Mouse (Mus musculus) brain, adult 2 months (tissue): Measurements from ENCODE around the gene Rdh16f2.
"Not testable (repeated sequence)": the region's sequence is repeated elsewhere in the genome, so short reads cannot be mapped to it uniquely, and the experiment has no call there.

ENCODE experiments used
- DNase-seq: peaks from one replicate; pipeline ENCODE4 v3.0.0; 2011; ENCODE audit warnings: low read depth, low spot score

Gene Rdh16f2

GRCm38 (mm10) chr10:127866232-127866631, at the start of gene Rdh16f2:
Gene Rdh16f2 (plus strand): TSS chr10:127866474.
- DNase-seq: no peak

DNA sequence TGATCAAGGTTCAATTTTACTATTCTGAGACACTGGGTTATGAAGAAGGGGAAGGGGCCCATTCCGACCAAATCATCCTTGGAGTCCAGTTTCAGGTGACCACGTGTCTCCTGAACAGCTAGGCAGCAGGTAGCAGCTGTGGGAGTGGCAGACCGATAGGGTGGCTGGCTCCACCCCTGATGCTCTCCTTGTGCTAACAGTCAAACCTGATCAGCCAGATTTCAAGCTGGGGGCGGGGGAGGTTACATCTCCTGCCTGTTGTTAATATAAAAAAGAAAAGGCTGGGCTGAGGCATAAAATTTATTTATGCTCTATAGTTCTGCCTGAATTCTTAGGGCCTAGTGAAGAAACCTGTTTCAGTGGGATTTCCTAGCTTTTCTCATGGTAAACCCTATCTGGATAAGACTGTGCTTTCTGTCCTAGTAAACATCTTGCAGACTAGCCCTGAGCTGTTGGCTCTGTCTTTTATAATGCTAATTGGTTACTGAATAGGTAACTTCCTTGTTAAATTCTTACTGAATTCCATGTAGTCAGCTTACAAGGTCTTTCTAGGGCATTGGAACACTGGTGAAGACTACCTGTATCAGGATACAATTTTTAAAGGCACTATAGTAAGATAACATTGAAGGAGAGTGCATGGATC, 48.9 kb upstream of the Rdh16f2 start:
- DNase-seq: not testable (repeated sequence)

- DNase-seq: not testable (repeated sequence)
Measured at GRCm38 (mm10) chr10:127821806-127822205, 44.5 kb upstream of the Rdh16f2 start.

DNA sequence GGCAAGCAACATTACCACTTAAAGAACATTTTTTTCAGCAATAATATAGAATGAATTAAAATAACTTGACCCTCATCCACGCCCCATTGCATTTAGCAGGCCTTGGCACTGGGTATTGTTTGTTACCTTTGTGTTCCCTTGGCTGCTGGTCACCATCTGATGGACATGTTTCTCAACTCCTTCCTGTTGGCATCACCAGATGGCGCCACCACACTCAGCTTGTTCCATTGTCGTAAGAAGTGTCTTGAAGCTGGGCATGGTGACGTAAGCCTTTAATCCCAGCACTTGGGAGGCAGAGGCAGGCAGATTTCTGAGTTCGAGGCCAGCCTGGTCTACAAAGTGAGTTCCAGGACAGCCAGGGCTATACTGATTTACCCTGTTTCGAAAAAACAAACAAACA, 40.9 kb upstream of the Rdh16f2 start:
- DNase-seq: peak; percentile 56

DNA sequence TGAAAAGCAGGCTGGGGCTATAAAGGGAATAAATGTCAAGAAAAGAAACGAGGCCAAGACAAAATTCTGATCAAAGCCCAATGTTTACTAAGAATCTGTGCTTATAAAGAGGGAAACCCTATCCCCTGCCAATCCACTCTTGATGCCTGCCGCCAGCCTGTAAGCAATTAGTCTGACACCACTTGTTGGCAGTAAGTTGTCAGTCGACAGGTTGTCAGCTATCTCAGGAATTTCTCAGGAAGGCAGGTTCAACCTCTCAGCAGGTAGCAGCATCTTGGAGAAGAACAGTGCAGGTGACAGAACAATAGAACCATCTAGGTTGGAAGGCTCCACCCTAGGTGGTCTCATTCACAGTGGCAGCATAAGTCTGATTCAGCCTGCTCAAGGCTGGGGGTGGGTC, 37.2 kb upstream of the Rdh16f2 start:
- peak; percentile 8 for DNase-seq

DNA sequence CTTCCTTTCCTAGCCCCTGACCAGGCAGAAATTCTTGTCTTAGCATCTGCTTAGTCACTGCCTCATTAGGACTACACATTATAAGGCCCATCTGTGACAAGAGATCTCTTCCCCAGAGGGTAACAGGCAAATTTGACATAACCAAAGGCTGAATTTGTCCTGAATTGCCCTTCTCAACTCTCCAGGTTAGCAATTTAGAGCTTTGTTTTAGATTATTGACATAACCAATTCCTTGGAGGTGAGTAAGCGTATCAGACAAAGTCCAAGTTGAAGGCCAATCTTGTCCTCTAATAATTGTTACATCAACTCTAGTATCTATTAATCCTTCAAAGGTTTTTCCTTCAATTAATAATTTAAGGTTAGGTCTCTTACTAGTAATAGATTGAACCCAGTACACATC, 32.1 kb upstream of the Rdh16f2 start:
- DNase-seq: not testable (repeated sequence)

GRCm38 (mm10) chr10:127835292-127835691, 31.0 kb upstream of the Rdh16f2 start:
- DNase-seq: no peak

GRCm38 (mm10) chr10:127837793-127838192, 28.5 kb upstream of the Rdh16f2 start:
- DNase-seq: not testable (repeated sequence)

GRCm38 (mm10) chr10:127838539-127838938, 27.7 kb upstream of the Rdh16f2 start:
- peak; percentile 53 for DNase-seq

GRCm38 (mm10) chr10:127840776-127841175, 25.5 kb upstream of the Rdh16f2 start:
- no peak for DNase-seq

DNA sequence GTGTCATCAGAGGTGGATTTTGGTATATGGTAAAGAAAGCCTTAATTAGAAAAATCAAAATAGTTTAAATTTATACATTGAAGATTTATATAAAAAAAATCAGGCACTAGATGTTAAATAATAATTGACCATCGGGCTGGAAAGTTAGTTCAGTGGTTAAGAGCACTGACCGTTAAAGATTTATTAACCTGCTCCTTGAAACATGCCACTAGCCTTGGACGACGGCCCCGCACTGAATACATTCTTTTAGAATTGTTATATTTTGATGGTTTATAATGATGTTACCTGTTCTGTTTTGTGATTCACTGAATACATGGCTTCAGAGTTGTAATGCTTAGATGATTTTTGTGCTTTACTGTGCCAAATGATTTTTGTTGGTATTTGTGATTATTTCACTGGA, 20.3 kb upstream of the Rdh16f2 start:
- DNase-seq: not testable (repeated sequence)

- DNase-seq: no peak
Measured at GRCm38 (mm10) chr10:127848089-127848488, 18.2 kb upstream of the Rdh16f2 start.

GRCm38 (mm10) chr10:127849628-127850027, 16.6 kb upstream of the Rdh16f2 start, which contains the start of gene Rdh19:
Gene Rdh19 (plus strand): TSS chr10:127849928.
- no peak for DNase-seq

DNA sequence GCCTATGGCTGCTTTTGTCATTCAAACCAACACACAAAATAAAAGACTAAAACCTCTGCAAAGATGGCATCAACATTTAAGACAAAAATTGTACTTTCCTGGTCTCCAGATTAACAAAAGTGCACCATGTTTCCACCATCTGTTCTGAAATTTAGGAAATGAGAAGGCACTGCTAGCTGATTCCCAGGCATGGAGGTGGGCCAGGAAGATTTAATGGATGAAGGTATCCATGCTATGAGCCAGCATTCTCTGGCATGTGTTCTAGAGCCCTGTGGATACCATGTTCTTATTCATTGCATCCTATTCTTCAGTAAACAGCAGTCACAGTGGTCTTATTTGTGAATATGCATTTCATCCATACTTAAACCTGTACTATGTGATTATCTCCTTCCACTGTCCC, 9.9 kb upstream of the Rdh16f2 start:
- DNase-seq: peak; percentile 11

DNA sequence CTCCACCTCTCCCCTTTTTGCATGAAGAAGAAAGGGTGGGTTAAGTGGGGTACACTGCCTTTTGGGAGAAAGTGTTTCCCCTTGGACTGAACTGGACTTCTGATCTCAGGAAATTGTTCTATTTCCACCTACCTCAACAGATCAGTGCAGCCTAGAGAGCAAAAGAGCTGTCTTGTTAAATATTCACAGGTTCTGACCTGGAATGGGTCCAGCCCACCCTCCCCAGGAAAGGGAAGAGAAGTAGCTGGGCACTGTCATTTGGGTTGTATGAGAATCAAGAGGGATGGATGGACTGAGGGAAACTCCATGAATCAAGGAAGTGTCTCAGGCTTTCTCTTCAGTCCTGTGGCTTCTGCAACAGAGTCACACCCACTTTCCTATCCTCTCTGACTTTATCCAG, 1.3 kb upstream of the Rdh16f2 start:
- no peak for DNase-seq

DNA sequence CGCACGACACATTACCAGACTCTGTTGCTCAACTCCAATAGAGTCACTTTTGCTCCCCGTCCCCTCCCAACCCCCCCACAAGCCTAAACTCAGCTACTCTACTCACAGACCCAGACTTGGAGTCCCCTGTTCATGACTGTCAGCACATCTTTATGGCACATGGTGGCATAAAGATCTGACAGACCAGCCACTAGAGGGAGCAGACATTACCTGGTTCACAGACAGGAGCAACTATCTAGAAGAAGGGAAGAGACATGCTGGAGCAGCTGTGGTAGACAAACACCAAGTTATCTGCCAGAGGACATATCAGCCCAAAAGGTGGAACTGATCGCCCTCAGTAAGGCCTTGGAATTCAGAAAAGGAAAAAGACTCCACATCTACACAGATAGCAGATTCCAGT, 6.2 kb downstream of the Rdh16f2 start:
- DNase-seq: peak; percentile 45

GRCm38 (mm10) chr10:127877681-127878080, 11.4 kb downstream of the Rdh16f2 start:
- DNase-seq: no peak

DNA sequence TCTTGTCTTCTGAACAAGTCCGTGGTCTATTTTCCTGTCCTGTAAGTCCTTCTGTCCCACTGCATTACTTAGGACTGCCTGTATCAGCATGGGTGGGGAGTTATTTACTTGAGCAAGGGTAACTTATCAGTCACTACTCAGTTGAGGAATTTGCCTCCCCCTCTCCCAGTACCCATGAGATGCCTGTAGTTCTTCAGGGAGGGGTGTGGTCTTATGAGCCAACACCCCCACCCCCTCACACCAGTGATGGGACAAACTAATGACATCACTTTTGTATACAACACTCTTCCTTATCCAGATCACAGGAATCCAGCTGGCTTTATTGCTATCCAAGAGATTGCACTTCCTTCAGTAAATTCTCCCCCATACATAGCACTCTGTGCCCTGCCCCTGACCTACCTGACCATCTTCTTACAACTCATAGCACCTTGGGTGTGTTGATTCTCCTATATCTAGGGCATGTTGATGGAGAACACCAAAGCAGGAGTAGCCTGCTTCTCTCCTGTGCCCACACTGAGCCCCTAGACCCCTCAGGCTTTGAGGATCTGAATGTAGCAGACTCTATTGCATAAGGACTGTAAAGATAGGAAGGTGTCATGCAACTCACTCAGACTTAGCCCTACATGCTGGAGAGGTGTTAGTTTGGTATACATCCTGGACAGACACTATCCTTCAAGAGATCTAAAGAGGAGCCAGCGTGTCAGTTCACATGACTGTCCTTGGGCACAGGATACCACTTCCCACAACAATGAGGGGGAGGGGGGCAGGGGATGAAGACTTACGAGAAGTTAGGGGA, 12.2 kb downstream of the Rdh16f2 start:
- no peak for DNase-seq

GRCm38 (mm10) chr10:127879155-127879688, 12.9 kb downstream of the Rdh16f2 start:
- peak; percentile 22 for DNase-seq

- DNase-seq: no peak
Measured at GRCm38 (mm10) chr10:127881041-127881440, 14.8 kb downstream of the Rdh16f2 start.

GRCm38 (mm10) chr10:127886551-127886950, 20.3 kb downstream of the Rdh16f2 start:
- DNase-seq: no peak

DNA sequence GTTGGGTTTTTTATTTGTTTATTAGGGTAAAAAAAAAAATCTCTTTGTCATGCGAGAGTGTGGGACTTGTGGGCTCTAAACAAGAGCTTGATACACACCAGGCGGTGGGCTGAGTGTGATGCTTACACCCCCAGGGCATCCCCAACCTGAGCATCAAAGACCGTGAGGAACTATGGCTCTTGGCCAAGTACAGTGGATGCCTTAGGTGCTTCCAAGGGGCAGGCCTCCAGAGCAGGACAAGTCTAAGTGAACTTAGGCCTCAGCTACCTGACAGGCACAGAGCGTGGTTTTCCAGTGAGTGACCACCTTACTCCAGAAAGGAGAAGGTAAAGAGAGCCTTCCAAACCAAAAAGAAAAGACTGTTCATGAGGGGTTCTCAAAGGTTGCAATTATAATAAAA, 20.7 kb downstream of the Rdh16f2 start:
- no peak for DNase-seq

GRCm38 (mm10) chr10:127888605-127889004, 22.3 kb downstream of the Rdh16f2 start, which contains the start of gene Rdh7:
Gene Rdh7 (minus strand): TSS chr10:127888817.
- DNase-seq: no peak
